Mouse (Mus musculus) CH12F3 (cell line): ENCODE results near the gene Mrpl23.

Source experiments
- in situ Hi-C: fragments of 300-500 bp; cut with MboI; formaldehyde crosslinking; loops from 2 replicates; pipeline ENCODE4 v1.14.3; 2020; ENCODE audit warnings: low sequenced_read_pairs

The Mrpl23 gene

DNA sequence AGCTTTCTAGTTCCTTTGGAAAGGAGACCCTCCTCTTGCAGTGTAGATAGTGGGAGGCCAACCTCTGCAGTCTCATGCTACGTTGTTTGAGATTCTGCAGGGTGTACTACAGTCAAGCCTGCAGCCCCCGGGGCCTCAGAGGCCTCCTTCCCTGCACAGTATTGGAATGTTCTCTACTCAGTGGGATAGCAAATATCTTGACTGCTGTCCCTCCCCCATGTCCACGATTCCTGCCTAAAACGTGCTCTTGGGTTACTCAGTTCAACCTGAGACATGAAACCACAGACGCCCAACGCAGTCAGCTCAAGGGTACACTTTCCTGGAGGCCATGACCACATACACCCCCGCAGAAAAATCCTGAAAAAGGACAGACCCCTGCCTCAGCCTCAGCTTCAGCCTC, 39.9 kb downstream of the Mrpl23 start:
- in situ Hi-C loops: no loop called here

DNA sequence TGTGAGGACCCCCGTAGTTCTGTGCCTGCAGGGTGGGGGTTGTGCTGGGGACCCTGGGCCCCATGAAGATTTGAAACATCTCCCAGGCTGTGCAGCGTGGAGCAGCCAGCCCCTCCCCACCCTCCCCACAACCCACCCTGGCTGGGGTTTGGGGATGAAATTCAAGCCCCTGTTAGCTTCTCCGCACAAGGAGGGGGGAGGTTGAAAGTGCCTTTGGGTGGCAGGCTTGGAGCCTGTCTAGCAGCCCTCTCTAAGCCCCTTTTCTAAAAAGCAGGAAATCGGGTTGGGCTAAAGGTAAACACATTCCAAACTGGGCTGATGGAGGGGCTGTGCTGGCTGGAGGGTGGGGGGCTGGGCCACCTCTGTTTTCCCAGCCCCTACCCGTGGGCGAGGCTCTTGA, 40.5 kb downstream of the Mrpl23 start:
- in situ Hi-C loops: no loop called here

DNA sequence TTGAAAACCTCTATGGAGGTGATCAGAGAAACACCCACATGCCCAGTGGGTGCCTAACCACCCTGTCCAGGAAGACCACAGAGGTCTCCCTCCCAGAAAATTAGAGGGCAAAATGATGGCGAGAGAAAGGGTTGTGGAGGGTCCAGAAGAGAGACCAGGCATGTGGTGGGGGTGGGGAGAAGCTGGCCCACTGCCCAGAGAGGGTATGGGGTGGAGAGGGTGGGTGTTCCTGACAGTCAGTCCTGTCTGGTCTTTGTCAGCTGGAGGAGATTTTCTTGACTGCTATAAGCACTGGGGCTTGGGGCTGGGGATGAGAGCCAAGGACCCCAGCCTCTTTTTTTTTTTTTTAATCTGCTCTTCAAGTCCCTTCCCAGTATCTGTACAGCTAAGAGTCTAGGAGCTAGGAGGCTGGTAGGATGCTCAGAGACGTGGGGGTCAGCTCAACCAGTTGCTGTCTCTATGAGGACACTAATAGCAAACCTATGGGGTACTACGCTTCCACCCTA, 41.7 kb downstream of the Mrpl23 start:
- in situ Hi-C loops: no loop called here

GRCm38 (mm10) chr7:142574826-142575351, 42.4 kb downstream of the Mrpl23 start:
- in situ Hi-C loops: no loop called here

DNA sequence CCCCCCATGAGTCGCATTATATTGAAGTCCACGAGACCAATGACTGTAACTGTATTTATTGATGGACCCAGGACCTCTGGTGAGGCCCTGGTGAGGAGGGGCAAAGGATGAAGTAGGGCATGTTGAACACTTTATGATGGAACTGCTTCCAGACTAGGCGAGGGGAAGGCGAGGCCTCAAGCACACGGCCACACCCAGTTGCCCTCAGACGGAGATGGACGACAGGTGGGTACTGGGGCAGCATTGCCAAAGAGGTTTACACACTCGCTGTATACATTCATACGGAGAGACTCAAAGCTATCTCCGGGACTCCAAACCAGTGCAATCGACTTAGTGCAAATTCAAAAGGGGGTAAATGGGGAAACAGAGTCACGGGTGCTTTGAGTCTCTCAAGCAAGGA, 43.0 kb downstream of the Mrpl23 start:
- in situ Hi-C loops: no loop called here

DNA sequence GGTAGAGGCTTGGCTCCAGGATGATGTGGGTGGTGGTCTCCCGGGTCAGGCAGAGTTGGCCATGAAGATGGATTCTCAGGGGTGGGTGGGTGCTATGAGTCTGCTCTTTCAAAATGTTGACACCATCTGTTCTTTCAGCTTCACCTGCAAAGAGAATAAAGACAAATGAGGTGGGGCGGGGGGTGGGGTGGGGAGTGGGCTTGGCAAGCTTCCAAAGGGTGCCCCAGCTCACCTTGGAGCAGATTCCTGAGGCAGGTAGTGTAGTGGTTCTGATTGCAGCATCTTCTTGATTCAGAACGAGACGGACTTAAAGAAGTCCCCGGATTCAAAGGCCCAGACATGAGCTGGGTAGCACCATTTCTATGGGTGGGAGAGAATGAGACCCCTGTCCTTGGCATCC, 43.5 kb downstream of the Mrpl23 start:
- in situ Hi-C loops: no loop called here

DNA sequence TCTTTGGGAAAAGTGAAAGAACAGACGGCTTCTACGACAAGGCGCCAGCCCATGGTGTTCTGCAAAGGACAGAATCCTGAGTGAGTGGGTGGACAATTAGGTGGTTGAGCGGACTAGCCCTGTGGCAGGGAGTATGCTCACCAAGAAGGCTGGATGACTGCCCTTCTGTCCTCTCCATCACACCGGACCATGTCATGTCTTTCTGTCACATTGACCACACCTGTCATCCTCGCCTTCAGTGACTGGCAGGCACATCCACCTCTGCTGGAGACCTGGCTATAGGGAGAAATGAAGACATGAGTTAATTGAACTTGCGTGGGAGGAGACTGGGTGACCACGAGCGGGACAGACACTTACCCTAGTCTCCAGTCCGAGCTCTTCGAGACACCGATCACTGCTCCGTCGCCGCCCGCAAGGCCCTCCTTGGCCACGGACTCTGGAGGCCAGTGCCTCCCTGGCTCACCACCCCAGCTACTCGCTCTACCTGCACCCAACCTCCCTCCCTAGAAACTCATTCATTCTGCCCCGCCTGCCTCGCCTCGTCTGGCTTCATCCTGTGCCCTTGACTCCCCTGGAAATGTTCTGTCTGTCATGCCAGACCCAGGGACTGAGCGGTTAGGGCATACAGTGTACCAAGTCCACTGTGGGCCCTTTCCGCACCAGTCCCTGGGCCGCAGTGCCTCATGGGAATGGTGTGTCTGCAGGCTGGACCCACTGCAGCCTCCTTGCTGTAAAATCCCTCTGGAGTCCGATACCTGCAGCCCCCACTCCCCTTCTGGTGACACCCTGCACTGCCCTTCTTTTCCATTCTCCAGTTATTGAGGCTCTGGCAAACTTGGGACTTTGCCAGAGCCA, 44.2 kb downstream of the Mrpl23 start:
- in situ Hi-C loops: no loop called here

DNA sequence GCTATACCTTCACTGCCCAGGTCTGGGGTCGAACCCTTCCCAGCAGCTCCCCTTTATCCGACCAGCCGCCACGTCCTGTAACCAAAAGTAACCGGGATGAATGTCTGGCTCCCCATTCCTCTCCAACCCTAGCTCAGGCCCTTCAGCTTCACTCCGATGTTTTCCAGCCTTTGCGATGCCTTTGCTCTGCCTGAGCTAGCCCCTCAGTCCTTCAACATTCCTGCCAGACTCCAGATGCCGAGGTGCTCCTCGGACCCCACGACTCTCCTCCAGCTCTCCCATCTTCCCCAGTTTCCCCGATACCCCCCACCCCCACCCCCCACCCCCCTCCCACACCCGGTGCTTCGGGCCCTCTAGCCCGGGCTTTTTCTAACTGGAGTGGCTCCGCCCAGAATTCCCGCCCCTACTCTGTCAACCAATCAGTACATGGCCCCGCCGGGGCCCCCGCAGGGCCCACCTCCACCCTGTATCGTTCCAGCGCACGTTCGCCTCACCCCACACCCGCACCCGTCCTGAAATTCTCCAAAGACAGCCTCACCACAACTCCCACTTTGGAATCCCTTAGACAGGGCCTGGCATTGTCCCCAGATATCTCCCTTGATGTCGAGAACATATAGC, 45.4 kb downstream of the Mrpl23 start:
- in situ Hi-C loops: no loop called here

- in situ Hi-C loops: no loop called here
Measured at GRCm38 (mm10) chr7:142579069-142579468, 46.6 kb downstream of the Mrpl23 start.

- in situ Hi-C loops: loop anchor here (5.0 kb wide), 1 partner anchor 143 kb away; no protein-coding TSS in a partner anchor
Measured at GRCm38 (mm10) chr7:142580121-142580879, 47.8 kb downstream of the Mrpl23 start.

- in situ Hi-C loops: loop anchor here (5.0 kb wide), 1 partner anchor 144 kb away; no protein-coding TSS in a partner anchor
Measured at GRCm38 (mm10) chr7:142581186-142581585, 48.7 kb downstream of the Mrpl23 start.

- in situ Hi-C loops: loop anchor here (5.0 kb wide), 1 partner anchor 144 kb away; no protein-coding TSS in a partner anchor
Measured at GRCm38 (mm10) chr7:142581656-142582228, 49.3 kb downstream of the Mrpl23 start.

DNA sequence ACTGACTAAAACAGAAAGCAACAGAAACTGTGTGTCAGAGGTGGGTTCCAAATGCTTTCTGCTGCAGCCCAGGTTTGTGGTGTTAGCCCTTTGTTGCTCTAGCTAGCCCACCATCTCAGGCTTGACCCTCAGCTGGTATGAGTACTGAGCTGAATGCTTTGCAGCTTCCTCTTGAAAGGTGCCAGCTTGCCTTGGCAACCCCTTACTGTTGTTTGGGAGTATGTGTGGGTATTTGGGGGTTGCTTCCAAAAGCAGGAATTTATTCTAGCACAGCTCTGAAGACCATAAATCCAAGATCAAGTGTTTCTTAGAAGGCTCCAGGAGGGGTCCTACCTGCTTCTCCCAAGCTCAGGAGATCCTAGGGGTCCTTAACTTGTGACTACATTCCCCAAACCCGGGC, 52.4 kb downstream of the Mrpl23 start:
- in situ Hi-C loops: loop anchor here (5.0 kb wide), 1 partner anchor 148 kb away; no protein-coding TSS in a partner anchor

GRCm38 (mm10) chr7:142585890-142586289, 53.4 kb downstream of the Mrpl23 start:
- in situ Hi-C loops: no loop called here

DNA sequence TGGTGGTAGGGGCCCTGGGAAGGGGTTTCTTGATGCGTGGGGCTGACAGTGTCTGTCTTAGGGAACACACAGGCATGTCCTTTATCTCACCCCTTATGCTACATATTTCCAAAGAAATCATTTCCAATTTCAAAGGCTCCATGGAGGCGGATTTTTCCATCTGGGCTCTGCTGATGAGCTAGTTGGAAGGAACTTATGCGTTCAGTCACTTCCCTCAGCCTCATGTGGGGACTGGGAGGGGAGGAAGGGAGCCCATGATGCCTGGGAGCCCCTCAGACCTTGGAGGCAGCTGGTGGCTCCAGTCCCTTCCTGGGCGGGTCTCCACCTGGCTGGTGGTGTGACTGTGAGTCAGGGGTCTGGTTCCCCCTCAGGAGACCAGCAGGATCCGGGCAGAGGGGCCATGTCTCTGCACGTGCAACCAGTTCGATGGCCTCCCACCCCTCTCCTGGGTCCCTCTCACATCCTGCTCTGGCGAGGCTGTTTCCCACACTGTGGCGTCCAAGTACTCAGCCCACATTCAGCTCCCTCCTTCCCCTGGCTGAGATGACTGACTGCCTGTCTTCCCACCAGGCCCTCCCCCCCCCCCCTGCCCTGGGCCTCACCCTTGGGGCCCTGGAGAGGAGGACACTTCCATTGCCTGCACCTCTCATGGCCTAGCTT, 55.9 kb downstream of the Mrpl23 start:
- in situ Hi-C loops: no loop called here
